Mouse (Mus musculus) stomach, postnatal 0 days (tissue): ENCODE measurements around the gene Ssbp3. TPM values are rescaled to one million over a fixed set of nuclear protein-coding genes. Genes with fewer than 3 reads are reported as not detected.

Experiments used
- ATAC-seq: fragments of 200-750 bp; cut with Nextera tagmentation; 2 replicates; pipeline ENCODE4 v1.8.0; 2017; ENCODE audit not compliant: low FRiP score, low TSS enrichment
- DNase-seq: peaks from one replicate; pipeline ENCODE4 v3.0.0-alpha.2; 2016; ENCODE audit warnings: low spot score
- H3K27ac ChIP-seq: fragments of 300-500 bp; sonication (generic); replicated peaks from 2 replicates; pipeline ENCODE4 v1.5.1; 2014; ENCODE audit warnings: mild to moderate bottlenecking, control low read depth
- H3K27me3 ChIP-seq: fragments of 300-500 bp; sonication (generic); 2 replicates; pipeline ENCODE4 v1.6.1; 2014; ENCODE audit warnings: low read length; ENCODE audit not compliant: control insufficient read depth, insufficient read depth
- H3K36me3 ChIP-seq: fragments of 300-500 bp; sonication (generic); 2 replicates; pipeline ENCODE4 v1.6.1; 2014; ENCODE audit warnings: low read length, mixed read lengths; ENCODE audit not compliant: control insufficient read depth, insufficient read depth
- H3K4me1 ChIP-seq: fragments of 300-500 bp; sonication (generic); replicated peaks from 2 replicates; pipeline ENCODE4 v1.6.1; 2014; ENCODE audit warnings: antibody characterized with exemption; ENCODE audit not compliant: control insufficient read depth, insufficient read depth
- H3K4me2 ChIP-seq: fragments of 300-500 bp; sonication (generic); replicated peaks from 2 replicates; pipeline ENCODE4 v1.6.1; 2014; ENCODE audit warnings: low read depth, mild to moderate bottlenecking, control low read depth, moderate library complexity
- H3K4me3 ChIP-seq: fragments of 300-500 bp; sonication (generic); 2 replicates; pipeline ENCODE4 v1.5.1; 2014; ENCODE audit warnings: low read depth, low read length, control low read depth
- H3K9ac ChIP-seq: fragments of 300-500 bp; sonication (generic); 2 replicates; pipeline ENCODE4 v1.6.1; 2014; ENCODE audit warnings: mild to moderate bottlenecking, low read length, control low read depth, mixed read lengths
- H3K9me3 ChIP-seq: fragments of 300-500 bp; sonication (generic); 2 replicates; pipeline ENCODE4 v1.6.1; 2016; ENCODE audit warnings: low read length; ENCODE audit not compliant: control insufficient read depth
- CTCF ChIP-seq: IDR thresholded peaks from 2 replicates; pipeline ENCODE4 v1.5.1; 2016; ENCODE audit warnings: antibody characterized with exemption, low read depth, mild to moderate bottlenecking, moderate library complexity
- EP300 ChIP-seq: optimal IDR thresholded peaks from 2 replicates; pipeline ENCODE3; 2016; ENCODE audit warnings: antibody characterized with exemption
- WGBS: fragments of 180-500 bp; shearing (Covaris S2); extraction: QIAGEN DNeasy Blood & Tissue Kit; methylation state at CpG from one replicate; pipeline ENCODE4 v1.1.7; 2014; 5-methylcytosine and 5-hydroxymethylcytosine counted together
- polyA plus RNA-seq: library from polyadenylated mRNA; unstranded; fragments of >200 nt; fragmentation: Nextera tagmentation; extraction: Ambion mirVana; gene quantifications from 2 replicates; pipeline ENCODE4 v1.2.1, GENCODE M21; 2015

The Ssbp3 gene
- polyA plus RNA-seq, 1 experiment from 2014 or later = 39.3 TPM

GRCm38 (mm10) chr4:106866381-106866780, 44.1 kb upstream of the Ssbp3 start:
- Histone ChIP-seq H3K36me3 (no peaks in the 10 kb centered on the region), H3K4me2 (no peak overlapping the region), H3K4me3 (no peak overlapping the region), H3K27ac (peak overlapping the region; percentile 67; the same call in 1 of the 2 replicates), H3K27me3 (no peaks in the 10 kb centered on the region), H3K9me3 (no peaks in the 10 kb centered on the region), H3K4me1 (peaks cover 11% of the 10 kb centered on the region; the same call in 1 of the 2 replicates), H3K9ac (no peak overlapping the region; the same call in 1 of the 2 replicates)
- TF ChIP-seq CTCF = no peak
- TF ChIP-seq EP300 = no peak
- 53% methylated on average over 5 of the region's 5 CpGs for whole genome bisulfite sequencing
- ATAC-seq = no peak
- DNase-seq = no peak

- H3K4me1 ChIP-seq = peaks cover 11% of the 10 kb centered on the region; the same call in 1 of the 2 replicates
- no peak overlapping the region for H3K4me2 ChIP-seq
- ATAC-seq (peak; percentile 28; the same call in 1 of the 2 replicates), DNase-seq (peak; percentile 78)
- H3K27ac ChIP-seq = peak overlapping the region; percentile 53
- TF ChIP-seq EP300 = no peak
- no peak for TF ChIP-seq CTCF
- no peak overlapping the region; the same call in 1 of the 2 replicates for H3K9ac ChIP-seq
- H3K27me3 ChIP-seq = no peaks in the 10 kb centered on the region
- no peak overlapping the region for H3K4me3 ChIP-seq
- no peaks in the 10 kb centered on the region for H3K9me3 ChIP-seq
- H3K36me3 ChIP-seq = no peaks in the 10 kb centered on the region
- 13% methylated on average over 7 of the region's 7 CpGs for WGBS
Measured at GRCm38 (mm10) chr4:106866845-106867244, 43.7 kb upstream of the Ssbp3 start.

DNA sequence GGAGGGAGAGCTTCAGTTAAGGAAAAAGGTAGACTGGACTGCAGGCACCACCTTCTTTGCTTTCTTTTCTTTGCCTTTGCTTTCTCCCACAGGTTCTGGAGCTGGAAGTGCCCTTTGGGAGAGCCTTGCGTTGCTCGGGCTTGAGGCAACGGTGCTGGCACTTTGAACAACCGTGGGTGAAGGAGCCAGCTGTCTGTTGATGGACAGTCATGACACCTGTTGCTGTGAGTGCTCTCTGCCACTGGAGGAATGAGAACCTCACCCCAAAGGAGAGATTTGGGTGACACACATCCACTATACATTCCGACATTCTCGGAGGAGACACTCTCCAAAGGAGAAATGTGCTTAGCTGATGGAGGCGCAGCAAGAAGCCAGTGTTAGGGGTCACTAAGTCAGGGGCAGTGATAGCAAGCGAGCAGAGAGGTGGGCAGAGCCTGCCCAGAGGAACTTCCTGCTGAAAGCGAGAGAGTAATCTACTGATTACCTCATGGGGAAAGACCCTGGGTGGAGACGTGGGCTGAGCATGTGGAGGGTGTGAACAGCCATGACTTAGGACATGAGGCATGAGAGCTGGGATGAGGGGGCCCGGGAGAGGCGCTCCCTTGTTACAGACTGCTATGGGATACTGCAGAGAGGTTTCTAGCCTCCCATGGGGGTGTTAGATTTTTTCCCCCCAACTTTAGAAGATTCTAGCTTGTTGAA, 41.6 kb upstream of the Ssbp3 start:
- 0 out of 2 replicates have a peak overlapping the region, but pooled peaks have one; percentile 45 for H3K27ac ChIP-seq
- H3K4me2 ChIP-seq = no peak overlapping the region
- H3K9me3 ChIP-seq = no peaks in the 10 kb centered on the region
- no peaks in the 10 kb centered on the region for H3K36me3 ChIP-seq
- no peak for TF ChIP-seq EP300
- TF ChIP-seq CTCF = no peak
- H3K27me3 ChIP-seq = no peaks in the 10 kb centered on the region
- DNase-seq (no peak), ATAC-seq (peak; percentile 49; the same call in 1 of the 2 replicates)
- no peak overlapping the region for H3K4me3 ChIP-seq
- H3K4me1 ChIP-seq = peaks cover 11% of the 10 kb centered on the region; the same call in 1 of the 2 replicates
- H3K9ac ChIP-seq = no peak overlapping the region
- WGBS = 39% methylated on average over 12 of the region's 12 CpGs

DNA sequence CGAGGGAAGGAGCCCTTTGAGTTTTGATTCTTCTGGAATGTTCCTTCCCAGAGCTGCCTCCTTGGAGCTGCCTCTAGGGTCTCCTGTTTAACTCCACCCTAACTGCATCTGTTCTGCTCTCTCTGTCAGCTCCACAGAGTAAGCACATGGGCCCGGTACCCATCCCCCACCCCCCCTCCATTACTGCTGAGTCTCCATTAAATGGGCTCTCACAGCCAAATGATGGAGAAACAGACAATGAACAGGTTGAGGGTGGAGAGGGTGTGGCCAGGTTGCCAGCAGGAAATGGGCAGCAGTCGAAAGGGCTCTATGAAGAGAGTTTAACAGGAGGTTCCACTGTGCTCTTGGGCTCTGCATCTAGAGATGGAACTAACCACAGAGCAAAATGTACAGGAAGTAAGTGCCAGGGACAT, 41.0 kb upstream of the Ssbp3 start:
- Histone ChIP-seq H3K36me3 (no peaks in the 10 kb centered on the region), H3K4me1 (peaks cover 11% of the 10 kb centered on the region; the same call in 1 of the 2 replicates), H3K4me2 (no peak overlapping the region), H3K4me3 (no peak overlapping the region), H3K9ac (no peak overlapping the region), H3K27ac (0 out of 2 replicates have a peak overlapping the region, but pooled peaks have one; percentile 25), H3K9me3 (no peaks in the 10 kb centered on the region), H3K27me3 (no peaks in the 10 kb centered on the region)
- DNase-seq (no peak), ATAC-seq (no peak; the same call in 1 of the 2 replicates)
- no peak for TF ChIP-seq CTCF
- 45% methylated on average over 3 of the region's 3 CpGs for WGBS

DNA sequence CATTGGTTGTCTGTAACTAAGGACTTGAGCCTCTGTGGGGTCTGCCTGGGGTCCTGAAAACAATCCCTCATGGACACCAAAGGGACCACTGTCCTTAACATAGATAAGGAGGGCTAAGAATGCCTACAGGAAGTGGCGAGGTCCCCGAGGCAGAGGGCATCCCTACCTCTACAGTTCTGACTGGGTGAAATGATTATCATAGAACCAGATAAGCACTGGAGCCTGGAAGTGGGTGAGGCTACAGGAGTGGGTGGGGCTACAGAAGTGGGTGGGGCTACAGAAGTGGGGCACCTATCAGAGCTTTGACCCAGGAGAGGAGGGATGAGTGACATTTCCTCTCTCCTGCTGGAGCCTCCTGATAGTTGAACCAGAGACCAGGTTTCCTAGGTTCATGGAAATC, 39.9 kb upstream of the Ssbp3 start:
- Histone ChIP-seq H3K9ac (no peak overlapping the region), H3K4me1 (peaks cover 11% of the 10 kb centered on the region; the same call in 1 of the 2 replicates), H3K4me2 (no peak overlapping the region), H3K36me3 (no peaks in the 10 kb centered on the region), H3K27ac (no peak overlapping the region), H3K27me3 (no peaks in the 10 kb centered on the region), H3K4me3 (no peak overlapping the region), H3K9me3 (no peaks in the 10 kb centered on the region)
- ATAC-seq (peak; percentile 78), DNase-seq (peak; percentile 68)
- WGBS = 47% methylated on average over 2 of the region's 2 CpGs
- TF ChIP-seq EP300 (no peak), CTCF (no peak)

DNA sequence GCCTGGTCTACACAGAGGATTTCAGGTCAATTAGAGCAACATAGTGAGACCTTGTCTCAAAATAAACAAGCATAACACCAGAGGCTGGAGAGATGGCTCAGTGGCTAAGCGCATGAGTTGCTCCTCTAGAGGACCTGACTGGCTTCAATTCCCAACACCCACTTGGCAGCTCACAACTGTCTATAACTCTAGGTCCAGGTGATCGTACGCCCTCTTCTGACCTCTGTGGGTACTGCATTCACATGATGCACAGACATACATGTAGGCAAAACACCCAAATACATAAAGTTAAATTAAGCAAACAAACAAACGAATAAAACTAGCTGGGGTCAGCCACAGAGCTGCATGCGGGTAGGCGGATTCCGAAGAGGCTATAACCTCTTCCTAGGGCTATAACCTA, 36.0 kb upstream of the Ssbp3 start:
- Histone ChIP-seq H3K9me3 (no peaks in the 10 kb centered on the region), H3K4me2 (no peak overlapping the region), H3K4me3 (no peak overlapping the region), H3K27ac (no peak overlapping the region), H3K9ac (no peak overlapping the region), H3K36me3 (no peaks in the 10 kb centered on the region), H3K27me3 (no peaks in the 10 kb centered on the region), H3K4me1 (0 out of 2 replicates have a peak, but pooled peaks cover 2% of the 10 kb centered on the region)
- 88% methylated on average over 7 of the region's 7 CpGs for WGBS
- peak; percentile 24; the same call in 1 of the 2 replicates for TF ChIP-seq CTCF
- no peak for TF ChIP-seq EP300
- no peak for DNase-seq
- ATAC-seq = no peak
